Mouse (Mus musculus) embryo, embryonic 11.5 days (tissue): ENCODE results near the gene Colgalt1.

ENCODE experiments used
- DNase-seq: peaks from one replicate; pipeline ENCODE4 v3.0.0-alpha.2; 2012; ENCODE audit warnings: low read depth, low spot score

Colgalt1 gene

GRCm38 (mm10) chr8:71610822-71611651, at the start of gene Colgalt1:
TSS of gene Colgalt1 (plus strand) at chr8:71610998.
- DNase-seq = peak; percentile 96

GRCm38 (mm10) chr8:71561401-71561800, 49.4 kb upstream of the Colgalt1 start:
- DNase-seq = peak; percentile 56

GRCm38 (mm10) chr8:71562751-71563150, 48.0 kb upstream of the Colgalt1 start:
- DNase-seq = no peak

- no peak for DNase-seq
These were observed 46.8 kb upstream of the Colgalt1 start for GRCm38 (mm10) chr8:71563992-71564391.

- no peak for DNase-seq
These were observed 44.3 kb upstream of the Colgalt1 start, which contains the start of gene Nxnl1 for GRCm38 (mm10) chr8:71566501-71566900. TSS of gene Nxnl1 (minus strand) at chr8:71566601.

GRCm38 (mm10) chr8:71567587-71567986, 43.2 kb upstream of the Colgalt1 start:
- DNase-seq = no peak

- DNase-seq = no peak
These were observed 42.3 kb upstream of the Colgalt1 start, which contains the start of gene Slc27a1 for GRCm38 (mm10) chr8:71568387-71568937. TSS of gene Slc27a1 (plus strand) at chr8:71568882.

- no peak for DNase-seq
These were observed 41.9 kb upstream of the Colgalt1 start for GRCm38 (mm10) chr8:71568941-71569340.

- DNase-seq = peak; percentile 83
These were observed 41.2 kb upstream of the Colgalt1 start for GRCm38 (mm10) chr8:71569366-71570290.

GRCm38 (mm10) chr8:71570291-71570954, 40.4 kb upstream of the Colgalt1 start:
- peak; percentile 86 for DNase-seq

GRCm38 (mm10) chr8:71572077-71572476, 38.7 kb upstream of the Colgalt1 start:
- DNase-seq = no peak

GRCm38 (mm10) chr8:71572847-71573633, 37.8 kb upstream of the Colgalt1 start:
- no peak for DNase-seq

- no peak for DNase-seq
These were observed 36.4 kb upstream of the Colgalt1 start for GRCm38 (mm10) chr8:71574426-71574825.

GRCm38 (mm10) chr8:71575020-71575419, 35.8 kb upstream of the Colgalt1 start:
- DNase-seq = no peak

- DNase-seq = no peak
These were observed 32.9 kb upstream of the Colgalt1 start for GRCm38 (mm10) chr8:71577856-71578387.

- no peak for DNase-seq
These were observed 31.8 kb upstream of the Colgalt1 start for GRCm38 (mm10) chr8:71579009-71579408.

GRCm38 (mm10) chr8:71579476-71579875, 31.3 kb upstream of the Colgalt1 start:
- DNase-seq = no peak

- no peak for DNase-seq
These were observed 30.6 kb upstream of the Colgalt1 start for GRCm38 (mm10) chr8:71580201-71580600.

- no peak for DNase-seq
These were observed 23.9 kb upstream of the Colgalt1 start for GRCm38 (mm10) chr8:71586891-71587290.

- no peak for DNase-seq
These were observed 22.0 kb upstream of the Colgalt1 start for GRCm38 (mm10) chr8:71588762-71589161.
